Mouse (Mus musculus) neural tube, postnatal 0 days (tissue): ENCODE results near the gene Id3. TPM values are rescaled to one million over a fixed set of nuclear protein-coding genes. Genes with fewer than 3 reads are reported as not detected.

Source experiments
- polyA plus RNA-seq: library from polyadenylated mRNA; unstranded; fragments of >200 nt; fragmentation: Nextera tagmentation; extraction: Ambion mirVana; gene quantifications from 2 replicates; pipeline ENCODE4 v1.2.1, GENCODE M21; 2015

Id3 gene
- polyA plus RNA-seq: 271 and 312 TPM in 2 replicates

DNA sequence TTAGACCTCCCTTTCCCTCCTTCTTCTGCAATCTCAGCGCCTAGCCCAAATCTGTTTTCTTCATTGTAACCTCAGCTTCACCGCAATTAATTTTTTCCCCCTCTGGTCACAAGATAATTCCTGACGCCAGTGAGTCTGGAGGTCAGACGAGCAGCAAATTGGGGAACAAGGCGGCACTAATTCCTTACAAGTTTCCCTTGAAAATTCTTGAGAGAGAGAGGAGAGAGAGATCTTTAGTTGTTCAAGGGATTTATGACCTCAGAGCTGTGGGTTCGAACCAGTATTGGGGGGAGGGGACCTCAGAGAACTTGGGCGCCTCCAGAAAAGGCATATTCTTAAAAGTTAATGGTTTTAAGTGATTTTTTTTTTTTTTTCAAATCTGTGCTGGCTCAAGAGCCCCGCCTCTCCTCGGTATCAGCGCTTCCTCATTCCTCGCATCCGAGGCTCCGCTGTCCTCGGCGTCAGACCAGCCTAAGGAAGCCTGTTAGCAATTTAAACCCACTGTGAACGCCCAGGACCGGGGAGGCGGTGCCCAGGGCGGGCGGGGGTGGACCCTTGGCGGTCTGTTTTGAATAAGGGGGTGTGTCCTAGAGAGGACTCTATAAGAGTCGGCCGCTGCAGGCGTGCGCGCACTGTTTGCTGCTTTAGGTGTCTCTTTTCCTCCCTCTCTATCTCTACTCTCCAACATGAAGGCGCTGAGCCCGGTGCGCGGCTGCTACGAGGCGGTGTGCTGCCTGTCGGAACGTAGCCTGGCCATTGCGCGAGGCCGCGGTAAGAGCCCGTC is at the start of gene Id3:
TSS of gene Id3 (plus strand) at position 305 of the 784 bp plus-strand sequence.

DNA sequence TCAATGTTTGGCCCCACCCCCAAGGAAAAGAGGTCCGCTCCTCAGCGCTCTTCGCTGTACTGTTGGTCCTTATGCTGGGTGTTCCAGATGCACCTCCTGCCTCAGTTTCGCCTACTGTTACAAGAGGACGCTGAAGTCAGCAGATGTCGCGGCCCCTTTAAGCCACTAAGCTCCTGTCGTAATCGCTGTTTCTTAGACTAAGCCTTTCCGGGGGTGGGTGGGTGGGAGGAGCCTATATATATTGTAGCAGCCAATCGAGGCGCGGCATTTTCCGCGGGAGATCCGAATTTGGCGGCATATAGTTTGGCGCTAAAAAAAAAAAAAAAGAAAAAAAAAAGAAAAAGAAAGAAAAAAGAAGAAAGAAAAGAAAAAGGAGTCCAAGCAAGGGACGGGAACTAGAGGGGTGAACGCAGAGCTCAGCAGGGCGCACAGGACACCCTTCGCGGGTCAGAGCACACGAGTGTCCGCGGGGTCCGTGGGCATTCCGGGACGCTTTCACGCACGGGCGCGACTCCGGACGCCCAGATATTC is 28.8 kb downstream of the Id3 start, which contains the start of gene E2f2:
TSS of gene E2f2 (plus strand) at position 384 of the 531 bp plus-strand sequence.

Other genes with a start within 250 kb of the Id3 start
- gene Cnr2, start 248.1 kb upstream of the Id3 start, polyA plus RNA-seq: 0.06 and 0.14 TPM in 2 replicates
- 85.6 and 109 TPM in 2 replicates for gene Fuca1, start 222.8 kb upstream of the Id3 start, polyA plus RNA-seq
- gene Hmgcl, start 197.0 kb upstream of the Id3 start, polyA plus RNA-seq: 66.4 and 74.3 TPM in 2 replicates
- gene Gale, start 179.8 kb upstream of the Id3 start, polyA plus RNA-seq: 44.5 and 47.9 TPM in 2 replicates
- gene Lypla2, start 170.9 kb upstream of the Id3 start, polyA plus RNA-seq: 171 and 198 TPM in 2 replicates
- 89.3 and 92.2 TPM in 2 replicates for gene Pithd1, start 156.2 kb upstream of the Id3 start, polyA plus RNA-seq
- 17.7 and 19.3 TPM in 2 replicates for gene Eloa, start 121.7 kb upstream of the Id3 start, polyA plus RNA-seq
- gene Rpl11, start 90.1 kb upstream of the Id3 start, polyA plus RNA-seq: 275 and 299 TPM in 2 replicates
- gene E2f2, start 28.9 kb downstream of the Id3 start, polyA plus RNA-seq: 0.99 and 2.7 TPM in 2 replicates
- gene Asap3, start 62.9 kb downstream of the Id3 start, polyA plus RNA-seq: 4.9 and 5.4 TPM in 2 replicates
- gene Tcea3, start 104.2 kb downstream of the Id3 start, polyA plus RNA-seq: 1.9 and 3.7 TPM in 2 replicates
- 22.0 and 23.5 TPM in 2 replicates for gene Zfp46, start 141.2 kb downstream of the Id3 start, polyA plus RNA-seq
- gene Hnrnpr, start 167.4 kb downstream of the Id3 start, polyA plus RNA-seq: 139 and 155 TPM in 2 replicates